Mouse (Mus musculus): Measurements from ENCODE around the gene Dio1. TPM values are rescaled to one million over a fixed set of nuclear protein-coding genes. Genes with fewer than 3 reads are reported as not detected.

Dio1 gene
- total and polyA plus RNA-seq, 3 experiments = 0.13 TPM; not detected in 2

DNA sequence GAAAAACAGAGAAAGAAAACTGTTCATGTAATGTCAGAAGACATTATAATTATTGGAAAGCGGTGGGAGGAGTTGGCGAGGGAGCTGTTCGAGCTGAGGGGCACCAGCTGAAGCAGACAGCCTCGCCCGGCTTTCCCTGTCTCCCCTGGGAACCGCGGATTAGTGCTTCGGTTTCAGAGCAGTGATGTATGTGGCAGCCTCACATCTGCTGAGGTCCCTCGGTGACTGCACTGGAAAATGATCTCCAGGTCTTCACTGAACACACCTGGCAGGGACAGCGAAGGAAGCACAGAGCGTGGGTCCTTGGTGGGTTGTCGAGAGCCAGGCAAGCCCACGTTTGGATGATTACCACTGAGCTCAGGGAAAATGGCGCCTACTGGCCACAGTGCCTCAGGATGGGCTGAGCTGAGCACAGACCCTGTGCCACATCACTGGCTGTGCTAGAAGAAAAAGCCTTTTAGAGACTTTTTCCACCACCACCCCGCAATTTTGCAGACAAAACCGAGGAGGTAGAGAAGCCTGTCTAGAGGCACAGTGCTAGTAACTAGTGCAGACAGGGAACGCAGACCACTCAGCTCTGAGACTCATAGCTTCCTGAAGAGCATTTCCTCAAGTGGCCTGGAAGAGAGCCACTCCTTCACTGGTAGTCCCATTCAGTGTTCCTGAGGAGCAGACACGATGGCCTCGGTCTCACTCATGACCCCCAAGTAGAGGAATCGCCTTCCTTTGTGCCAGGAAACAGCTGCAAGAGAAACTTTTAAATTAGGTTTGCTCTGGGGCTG lies 41.8 kb upstream of the Dio1 start:
- TF ChIP-seq MYC (IDR thresholded peaks at IDR 0.05; ENCODE audit: low read depth, low read length) (no peak), NRF1 (IDR thresholded peaks at IDR 0.05; ENCODE audit: insufficient read depth, low read depth, low read length, poor library complexity, severe bottlenecking) (no peak), MAX (IDR thresholded peaks at IDR 0.05; ENCODE audit: low read length) (no peak), E2F4 (IDR thresholded peaks at IDR 0.05; ENCODE audit: borderline replicate concordance, low read depth, low read length) (no peak), POLR2AphosphoS2 (IDR thresholded peaks at IDR 0.05; ENCODE audit: low read length) (no peak), KAT2A (conservative IDR thresholded peaks at IDR 0.05; ENCODE audit: low read depth, low read length) (no peak), TBP (IDR thresholded peaks at IDR 0.05; ENCODE audit: low read depth, low read length) (no peak), CHD1 (IDR thresholded peaks at IDR 0.05; ENCODE audit: low read depth, low read length) (no peak), POLR2AphosphoS5 (IDR thresholded peaks at IDR 0.05; ENCODE audit: borderline replicate concordance, low read depth, low read length) (no peak)
- Histone ChIP-seq H3K27me3 (ENCODE audit: control insufficient read depth in 1 of 2, insufficient read depth in 2 of 2, low read length in 2 of 2) (no peaks in the 10 kb centered on the region), H3K27ac (ENCODE audit: control insufficient read depth, low read depth, low read length) (no peak overlapping the region), H3K9ac (ENCODE audit: control insufficient read depth, low read depth, low read length, poor library complexity, severe bottlenecking) (no peak overlapping the region), H3K9me3 (replicated peaks; ENCODE audit: insufficient read depth, low read length) (no peaks in the 10 kb centered on the region), H3K4me1 (ENCODE audit: control insufficient read depth in 1 of 2, insufficient read depth in 2 of 2, low read length in 2 of 2) (peaks cover 3 to 6% of the 10 kb centered on the region in 2 experiments; a peak in 2 of 4 replicates), H3K4me3 (ENCODE audit: control insufficient read depth in 1 of 2, insufficient read depth in 1 of 2, low read depth in 2 of 2, low read length in 2 of 2) (no peak overlapping the region), H3K36me3 (ENCODE audit: control insufficient read depth in 1 of 2, insufficient read depth in 2 of 2, low read length in 2 of 2) (no peaks in the 10 kb centered on the region), H3K79me2 (ENCODE audit: control insufficient read depth, insufficient read depth, low read length, poor library complexity) (no peaks in the 10 kb centered on the region)
- no peak for DNase-seq (ENCODE audit: low read depth, low spot score)

DNA sequence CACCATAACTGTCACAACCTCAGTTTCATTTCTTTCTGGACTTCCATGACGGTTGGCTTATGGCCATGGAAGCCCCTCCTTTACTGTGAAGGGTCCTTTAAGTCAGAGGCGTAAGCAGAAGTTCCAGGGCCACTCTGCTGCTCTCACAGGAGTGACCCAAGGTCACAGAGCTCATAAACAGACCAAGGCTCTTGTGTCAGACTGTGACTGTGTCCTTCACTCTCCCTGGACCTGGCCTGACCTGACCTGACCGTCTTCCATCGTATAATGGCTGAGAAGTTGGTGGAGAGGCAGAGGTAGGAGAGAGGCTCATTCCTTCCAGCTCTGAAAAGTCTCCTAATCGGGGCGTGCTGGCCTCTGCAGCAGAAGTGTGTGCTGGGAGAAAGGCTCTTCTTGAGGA lies 40.3 kb upstream of the Dio1 start:
- H3K9me3 ChIP-seq (replicated peaks; ENCODE audit: insufficient read depth, low read length) = no peaks in the 10 kb centered on the region
- no peaks in the 10 kb centered on the region for H3K79me2 ChIP-seq (ENCODE audit: control insufficient read depth, insufficient read depth, low read length, poor library complexity)
- H3K4me1 ChIP-seq (ENCODE audit: control insufficient read depth in 1 of 2, insufficient read depth in 2 of 2, low read length in 2 of 2) = peaks cover 3 to 6% of the 10 kb centered on the region in 2 experiments; a peak in 2 of 4 replicates
- no peak overlapping the region for H3K9ac ChIP-seq (ENCODE audit: control insufficient read depth, low read depth, low read length, poor library complexity, severe bottlenecking)
- no peak for DNase-seq (ENCODE audit: low read depth, low spot score)
- no peaks in the 10 kb centered on the region for H3K27me3 ChIP-seq (ENCODE audit: control insufficient read depth in 1 of 2, insufficient read depth in 2 of 2, low read length in 2 of 2)
- no peak overlapping the region for H3K4me3 ChIP-seq (ENCODE audit: control insufficient read depth in 1 of 2, insufficient read depth in 1 of 2, low read depth in 2 of 2, low read length in 2 of 2)
- no peak for TF ChIP-seq MAZ (IDR thresholded peaks at IDR 0.05; ENCODE audit: low read depth, low read length)
- TF ChIP-seq USF1 (IDR thresholded peaks at IDR 0.05; ENCODE audit: low read depth, low read length) = no peak
- H3K27ac ChIP-seq (ENCODE audit: control insufficient read depth, low read depth, low read length) = no peak overlapping the region
- H3K36me3 ChIP-seq (ENCODE audit: control insufficient read depth in 1 of 2, insufficient read depth in 2 of 2, low read length in 2 of 2) = no peaks in the 10 kb centered on the region

DNA sequence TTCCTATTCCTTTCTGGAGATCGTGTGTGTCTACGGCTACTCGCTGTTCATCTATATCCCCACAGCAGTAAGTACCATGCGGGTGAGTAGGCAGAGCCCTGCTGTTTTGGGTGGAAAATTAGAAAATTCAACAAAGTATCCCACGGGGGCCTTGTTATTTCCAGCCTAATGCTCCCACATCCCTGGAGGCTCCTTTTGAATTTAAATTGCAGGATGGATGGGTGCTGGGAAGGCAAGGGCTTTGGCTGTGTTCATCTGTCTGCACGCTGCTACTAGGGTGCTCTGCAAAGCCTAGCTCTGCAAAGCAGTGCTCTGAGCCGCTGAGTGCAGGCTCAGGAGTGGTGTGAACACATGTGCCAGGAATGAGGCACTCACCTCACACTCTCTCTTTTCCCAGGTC lies 37.6 kb upstream of the Dio1 start:
- no peak overlapping the region for H3K9ac ChIP-seq (ENCODE audit: control insufficient read depth, low read depth, low read length, poor library complexity, severe bottlenecking)
- H3K36me3 ChIP-seq (ENCODE audit: control insufficient read depth in 1 of 2, insufficient read depth in 2 of 2, low read length in 2 of 2) = no peaks in the 10 kb centered on the region
- TF ChIP-seq MXI1 (IDR thresholded peaks at IDR 0.05; ENCODE audit: low read depth, low read length) (no peak), SIN3A (IDR thresholded peaks at IDR 0.05; ENCODE audit: low read length) (no peak), ZKSCAN1 (IDR thresholded peaks at IDR 0.05; ENCODE audit: low read depth, low read length) (no peak), ZC3H11A (IDR thresholded peaks at IDR 0.05; ENCODE audit: low read depth, low read length) (no peak), KAT2A (conservative IDR thresholded peaks at IDR 0.05; ENCODE audit: low read depth, low read length) (no peak), TBP (IDR thresholded peaks at IDR 0.05; ENCODE audit: low read depth, low read length) (no peak), POLR2AphosphoS2 (IDR thresholded peaks at IDR 0.05; ENCODE audit: low read length) (no peak), POLR2AphosphoS5 (IDR thresholded peaks at IDR 0.05; ENCODE audit: borderline replicate concordance, low read depth, low read length) (no peak), USF2 (IDR thresholded peaks at IDR 0.05; ENCODE audit: borderline replicate concordance in 1 of 2, insufficient read depth in 1 of 2, low read depth in 1 of 2, low read length in 2 of 2) (no peak)
- no peaks in the 10 kb centered on the region for H3K4me1 ChIP-seq (ENCODE audit: control insufficient read depth in 1 of 2, insufficient read depth in 2 of 2, low read length in 2 of 2)
- no peaks in the 10 kb centered on the region for H3K9me3 ChIP-seq (replicated peaks; ENCODE audit: insufficient read depth, low read length)
- H3K27me3 ChIP-seq (ENCODE audit: control insufficient read depth in 1 of 2, insufficient read depth in 2 of 2, low read length in 2 of 2) = no peaks in the 10 kb centered on the region
- no peak for DNase-seq (ENCODE audit: low read depth, low spot score)
- no peak overlapping the region for H3K4me3 ChIP-seq (ENCODE audit: control insufficient read depth in 1 of 2, insufficient read depth in 1 of 2, low read depth in 2 of 2, low read length in 2 of 2)
- H3K79me2 ChIP-seq (ENCODE audit: control insufficient read depth, insufficient read depth, low read length, poor library complexity) = no peaks in the 10 kb centered on the region
- no peak overlapping the region for H3K27ac ChIP-seq (ENCODE audit: control insufficient read depth, low read depth, low read length)

Measured in MEL (cell line).